In genomic region chr11:4256846-4257607, GRCm38 (mm10) we compare ENCODE assay signal across 16 mouse cellular contexts. TPM values are rescaled to one million over a fixed set of nuclear protein-coding genes. Genes with fewer than 3 reads are reported as not detected.
DNase-seq lines count a peak whose midpoint lies in the region; ATAC-seq lines count a peak whose summit lies in the region.
"Had no signal": no experiment of that assay in that cellular context is flagged by ENCODE, and none has a peak within 500 bp of the region (broad histone marks: within the 10 kb centered on the region; RNA-seq: fewer than 3 reads in every experiment).

Gene Lif, plus strand, starts transcription at chr11:4257557.

- intact Hi-C loops in heart, postnatal 25 days (cut with DNase I), result loop anchor here (5.0 kb wide), 1 partner anchor 70 kb away; no protein-coding TSS in a partner anchor

- peak; percentile 34 to 51 for DNase-seq in kidney, postnatal 36 days
- no peak for DNase-seq in kidney, postnatal 10 days
- DNase-seq in thymus, postnatal 4 days, result peak; percentile 8
- no peak for DNase-seq in thymus, postnatal 36 days
- DNase-seq in heart, postnatal 25 days (ENCODE audit: low spot score), result no peak
- no peak for DNase-seq in right cerebral cortex, postnatal 10 days (ENCODE audit: low spot score in 2 of 2)
- DNase-seq: cerebellum, adult 11 months; cerebellum, postnatal 36 days; heart, adult 2 months; liver, embryonic 13.5 days; lung, postnatal 14 days; thymus, adult 2 months had no signal

- no peak for ATAC-seq in hematopoietic stem cell, adult 5-6 weeks (replicated peaks in 1 of 2; ENCODE audit: insufficient read depth in 1 of 2, low FRiP score in 2 of 2, low TSS enrichment in 1 of 2, low read depth in 1 of 2, poor library complexity in 2 of 2, severe bottlenecking in 2 of 2)
- ATAC-seq: forebrain, embryonic 15.5 days; hindbrain, embryonic 16.5 days; midbrain, embryonic 13.5 days had no signal

RNA-seq across cellular contexts. Expression of gene Lif, which starts in this region (rescaled TPM):
- total RNA-seq in hematopoietic stem cell, adult 5-6 weeks (2017), result 19.3 and 22.7 TPM in 2 replicates
- under 1 TPM; 0.17 to 0.55 TPM for total RNA-seq in heart, postnatal 25 days (2021)

Comparison
In these comparisons a context has a peak if more than half of its experiments do, and no peak if none do; other contexts are left out.
1. RNA of gene Lif (total RNA-seq): 19.3 to 22.7 TPM in hematopoietic stem cell, adult 5-6 weeks; 0.17 to 0.55 TPM in heart, postnatal 25 days; every median in the first group is over 10 times any median in the second.
2. DNase-seq: peak in kidney, postnatal 36 days (2 of 2) and thymus, postnatal 4 days (single experiment); none in kidney, postnatal 10 days (single experiment), thymus, postnatal 36 days (0 of 2), heart, postnatal 25 days (single experiment) and right cerebral cortex, postnatal 10 days (0 of 2).